Mouse (Mus musculus): ENCODE measurements around the gene Inf2. TPM values are rescaled to one million over a fixed set of nuclear protein-coding genes. Genes with fewer than 3 reads are reported as not detected.

The Inf2 gene
- polyA plus RNA-seq, 1 experiment = 39.9 TPM

GRCm38 (mm10) chr12:112659109-112659508 lies 70.5 kb downstream of the Inf2 start:
- H3K27me3 ChIP-seq (ENCODE audit: control insufficient read depth, insufficient read depth, low read length) = no peaks in the 10 kb centered on the region
- H3K36me3 ChIP-seq (ENCODE audit: control insufficient read depth, insufficient read depth, low read length) = peaks cover 61% of the 10 kb centered on the region
- H3K4me3 ChIP-seq (ENCODE audit: extremely low read depth, insufficient read depth, insufficient read length) = no peak overlapping the region
- 97% methylated on average over 6 of the region's 6 CpGs for WGBS
- TF ChIP-seq POLR2A (IDR thresholded peaks at IDR 0.05; ENCODE audit: low read depth, low read length) (no peak), CTCF (IDR thresholded peaks at IDR 0.05; ENCODE audit: extremely low read depth, insufficient read depth, insufficient read length, insufficient replicate concordance) (peak; percentile 26; the same call in 1 of the 2 replicates)
- H3K27ac ChIP-seq (ENCODE audit: insufficient read depth, low read length) = no peak overlapping the region
- H3K4me1 ChIP-seq (ENCODE audit: control insufficient read depth, insufficient read depth, insufficient read length) = no peaks in the 10 kb centered on the region
- DNase-seq (ENCODE audit: low read depth in 1 of 2, low spot score in 2 of 2) = peak in 1 of 2 experiments; percentile 71

GRCm38 (mm10) chr12:112660576-112661326 lies 72.2 kb downstream of the Inf2 start:
- Histone ChIP-seq H3K4me3 (ENCODE audit: extremely low read depth, insufficient read depth, insufficient read length) (no peak overlapping the region), H3K27ac (ENCODE audit: insufficient read depth, low read length) (no peak overlapping the region), H3K36me3 (ENCODE audit: control insufficient read depth, insufficient read depth, low read length) (peaks cover 52% of the 10 kb centered on the region), H3K4me1 (ENCODE audit: control insufficient read depth, insufficient read depth, insufficient read length) (no peaks in the 10 kb centered on the region), H3K27me3 (ENCODE audit: control insufficient read depth, insufficient read depth, low read length) (no peaks in the 10 kb centered on the region)
- WGBS = 90% methylated on average over 5 of the region's 5 CpGs
- no peak for TF ChIP-seq POLR2A (IDR thresholded peaks at IDR 0.05; ENCODE audit: low read depth, low read length)
- TF ChIP-seq CTCF (IDR thresholded peaks at IDR 0.05; ENCODE audit: extremely low read depth, insufficient read depth, insufficient read length, insufficient replicate concordance) = no peak
- no peak for DNase-seq (ENCODE audit: low read depth in 1 of 2, low spot score in 2 of 2)

GRCm38 (mm10) chr12:112661327-112661605 lies 72.7 kb downstream of the Inf2 start:
- Histone ChIP-seq H3K27ac (ENCODE audit: insufficient read depth, low read length) (no peak overlapping the region), H3K36me3 (ENCODE audit: control insufficient read depth, insufficient read depth, low read length) (peaks cover 50% of the 10 kb centered on the region), H3K4me3 (ENCODE audit: extremely low read depth, insufficient read depth, insufficient read length) (no peak overlapping the region), H3K27me3 (ENCODE audit: control insufficient read depth, insufficient read depth, low read length) (no peaks in the 10 kb centered on the region), H3K4me1 (ENCODE audit: control insufficient read depth, insufficient read depth, insufficient read length) (no peaks in the 10 kb centered on the region)
- no peak for TF ChIP-seq POLR2A (IDR thresholded peaks at IDR 0.05; ENCODE audit: low read depth, low read length)
- TF ChIP-seq CTCF (IDR thresholded peaks at IDR 0.05; ENCODE audit: extremely low read depth, insufficient read depth, insufficient read length, insufficient replicate concordance) = no peak
- DNase-seq (ENCODE audit: low read depth in 1 of 2, low spot score in 2 of 2) = no peak
- WGBS = 96% methylated on average over 3 of the region's 3 CpGs

GRCm38 (mm10) chr12:112661851-112662250 lies 73.3 kb downstream of the Inf2 start:
- 89% methylated on average over 9 of the region's 9 CpGs for WGBS
- no peaks in the 10 kb centered on the region for H3K27me3 ChIP-seq (ENCODE audit: control insufficient read depth, insufficient read depth, low read length)
- no peaks in the 10 kb centered on the region for H3K4me1 ChIP-seq (ENCODE audit: control insufficient read depth, insufficient read depth, insufficient read length)
- H3K4me3 ChIP-seq (ENCODE audit: extremely low read depth, insufficient read depth, insufficient read length) = no peak overlapping the region
- no peak for DNase-seq (ENCODE audit: low read depth in 1 of 2, low spot score in 2 of 2)
- TF ChIP-seq CTCF (IDR thresholded peaks at IDR 0.05; ENCODE audit: extremely low read depth, insufficient read depth, insufficient read length, insufficient replicate concordance) (no peak), POLR2A (IDR thresholded peaks at IDR 0.05; ENCODE audit: low read depth, low read length) (no peak)
- H3K27ac ChIP-seq (ENCODE audit: insufficient read depth, low read length) = no peak overlapping the region
- H3K36me3 ChIP-seq (ENCODE audit: control insufficient read depth, insufficient read depth, low read length) = peaks cover 45% of the 10 kb centered on the region

- Histone ChIP-seq H3K27ac (ENCODE audit: insufficient read depth, low read length) (no peak overlapping the region), H3K27me3 (ENCODE audit: control insufficient read depth, insufficient read depth, low read length) (no peaks in the 10 kb centered on the region), H3K4me1 (ENCODE audit: control insufficient read depth, insufficient read depth, insufficient read length) (no peaks in the 10 kb centered on the region; the same call in 1 of the 2 replicates), H3K4me3 (ENCODE audit: extremely low read depth, insufficient read depth, insufficient read length) (no peak overlapping the region), H3K36me3 (ENCODE audit: control insufficient read depth, insufficient read depth, low read length) (peaks cover 33% of the 10 kb centered on the region)
- no peak for TF ChIP-seq POLR2A (IDR thresholded peaks at IDR 0.05; ENCODE audit: low read depth, low read length)
- no peak for TF ChIP-seq CTCF (IDR thresholded peaks at IDR 0.05; ENCODE audit: extremely low read depth, insufficient read depth, insufficient read length, insufficient replicate concordance)
- 95% methylated on average over 11 of the region's 11 CpGs for WGBS
- no peak for DNase-seq (ENCODE audit: low read depth in 1 of 2, low spot score in 2 of 2)
Observed at GRCm38 (mm10) chr12:112663303-112663702, 74.7 kb downstream of the Inf2 start.

GRCm38 (mm10) chr12:112663716-112664115 lies 75.1 kb downstream of the Inf2 start:
- WGBS = 95% methylated on average over 12 of the region's 12 CpGs
- no peak overlapping the region for H3K27ac ChIP-seq (ENCODE audit: insufficient read depth, low read length)
- no peaks in the 10 kb centered on the region for H3K27me3 ChIP-seq (ENCODE audit: control insufficient read depth, insufficient read depth, low read length)
- peaks cover 30% of the 10 kb centered on the region for H3K36me3 ChIP-seq (ENCODE audit: control insufficient read depth, insufficient read depth, low read length)
- no peak for TF ChIP-seq CTCF (IDR thresholded peaks at IDR 0.05; ENCODE audit: extremely low read depth, insufficient read depth, insufficient read length, insufficient replicate concordance)
- no peak for TF ChIP-seq POLR2A (IDR thresholded peaks at IDR 0.05; ENCODE audit: low read depth, low read length)
- no peaks in the 10 kb centered on the region; the same call in 1 of the 2 replicates for H3K4me1 ChIP-seq (ENCODE audit: control insufficient read depth, insufficient read depth, insufficient read length)
- H3K4me3 ChIP-seq (ENCODE audit: extremely low read depth, insufficient read depth, insufficient read length) = no peak overlapping the region
- DNase-seq (ENCODE audit: low read depth in 1 of 2, low spot score in 2 of 2) = no peak

- TF ChIP-seq POLR2A (IDR thresholded peaks at IDR 0.05; ENCODE audit: low read depth, low read length) (no peak), CTCF (IDR thresholded peaks at IDR 0.05; ENCODE audit: extremely low read depth, insufficient read depth, insufficient read length, insufficient replicate concordance) (no peak)
- peaks cover 27% of the 10 kb centered on the region for H3K36me3 ChIP-seq (ENCODE audit: control insufficient read depth, insufficient read depth, low read length)
- 84% methylated on average over 2 of the region's 2 CpGs for WGBS
Observed at GRCm38 (mm10) chr12:112664124-112664523, 75.5 kb downstream of the Inf2 start.

More at GRCm38 (mm10) chr12:112664124-112664523, 75.5 kb downstream of the Inf2 start:
- peaks cover 3% of the 10 kb centered on the region; the same call in 1 of the 2 replicates for H3K4me1 ChIP-seq (ENCODE audit: control insufficient read depth, insufficient read depth, insufficient read length)
- H3K27me3 ChIP-seq (ENCODE audit: control insufficient read depth, insufficient read depth, low read length) = no peaks in the 10 kb centered on the region
- no peak for DNase-seq (ENCODE audit: low read depth in 1 of 2, low spot score in 2 of 2)
- H3K4me3 ChIP-seq (ENCODE audit: extremely low read depth, insufficient read depth, insufficient read length) = no peak overlapping the region
- H3K27ac ChIP-seq (ENCODE audit: insufficient read depth, low read length) = no peak overlapping the region
